Mouse (Mus musculus): ENCODE measurements at regions not wholly inside any gene's neighbourhood (a gene's known extent, or its start where the extent isn't known, plus 50 kb on each side); places are given as distances from the start of the nearest gene placed in this dataset.

- WGBS, result 85% methylated on average over 3 of the region's 3 CpGs
- H3K27me3 ChIP-seq (ENCODE audit: control insufficient read depth, insufficient read depth, low read length), result no peaks in the 10 kb centered on the region
- ATAC-seq (ENCODE audit: low FRiP score, low TSS enrichment), result no peak
- H3K36me3 ChIP-seq (ENCODE audit: control insufficient read depth, insufficient read depth, low read length), result no peaks in the 10 kb centered on the region
- no peak overlapping the region for H3K27ac ChIP-seq (replicated peaks)
- no peaks in the 10 kb centered on the region for H3K9me3 ChIP-seq (ENCODE audit: control insufficient read depth, low read length)
- H3K4me1 ChIP-seq (replicated peaks; ENCODE audit: control insufficient read depth, insufficient read depth), result no peaks in the 10 kb centered on the region
- H3K9ac ChIP-seq (ENCODE audit: low read length), result no peak overlapping the region
- H3K4me2 ChIP-seq (replicated peaks; ENCODE audit: low read depth), result no peak overlapping the region
- no peak overlapping the region for H3K4me3 ChIP-seq (ENCODE audit: low read depth, low read length)
- no peak for TF ChIP-seq CTCF (IDR thresholded peaks at IDR 0.05; ENCODE audit: low read depth)
- no peak for TF ChIP-seq EP300 (optimal IDR thresholded peaks at IDR 0.05)
- no peak for DNase-seq (ENCODE audit: low spot score)
These were observed 430.8 kb downstream of the Col12a1 start for GRCm38 (mm10) chr9:79287849-79288248.

- Histone ChIP-seq H3K9ac (ENCODE audit: low read length) (no peak overlapping the region), H3K27ac (replicated peaks) (no peak overlapping the region), H3K9me3 (ENCODE audit: control insufficient read depth, low read length) (no peaks in the 10 kb centered on the region), H3K4me2 (replicated peaks; ENCODE audit: low read depth) (no peak overlapping the region), H3K4me3 (ENCODE audit: low read depth, low read length) (no peak overlapping the region), H3K27me3 (ENCODE audit: control insufficient read depth, insufficient read depth, low read length) (no peaks in the 10 kb centered on the region), H3K4me1 (replicated peaks; ENCODE audit: control insufficient read depth, insufficient read depth) (no peaks in the 10 kb centered on the region), H3K36me3 (ENCODE audit: control insufficient read depth, insufficient read depth, low read length) (no peaks in the 10 kb centered on the region)
- 80% methylated on average over 3 of the region's 3 CpGs for WGBS
- DNase-seq (ENCODE audit: low spot score) (no peak), ATAC-seq (ENCODE audit: low FRiP score, low TSS enrichment) (no peak)
- TF ChIP-seq EP300 (optimal IDR thresholded peaks at IDR 0.05) (no peak), CTCF (IDR thresholded peaks at IDR 0.05; ENCODE audit: low read depth) (no peak)
These were observed 423.3 kb downstream of the Col12a1 start for GRCm38 (mm10) chr9:79295306-79295705.

- Histone ChIP-seq H3K4me2 (replicated peaks; ENCODE audit: low read depth) (no peak overlapping the region), H3K9ac (ENCODE audit: low read length) (no peak overlapping the region), H3K9me3 (ENCODE audit: control insufficient read depth, low read length) (no peaks in the 10 kb centered on the region), H3K27ac (replicated peaks) (no peak overlapping the region), H3K27me3 (ENCODE audit: control insufficient read depth, insufficient read depth, low read length) (no peaks in the 10 kb centered on the region), H3K4me3 (ENCODE audit: low read depth, low read length) (no peak overlapping the region), H3K36me3 (ENCODE audit: control insufficient read depth, insufficient read depth, low read length) (no peaks in the 10 kb centered on the region), H3K4me1 (replicated peaks; ENCODE audit: control insufficient read depth, insufficient read depth) (no peaks in the 10 kb centered on the region)
- DNase-seq (ENCODE audit: low spot score) (no peak), ATAC-seq (ENCODE audit: low FRiP score, low TSS enrichment) (no peak)
- 72% methylated on average over 3 of the region's 3 CpGs for WGBS
- TF ChIP-seq EP300 (optimal IDR thresholded peaks at IDR 0.05) (no peak), CTCF (IDR thresholded peaks at IDR 0.05; ENCODE audit: low read depth) (no peak)
These were observed 417.1 kb downstream of the Col12a1 start for GRCm38 (mm10) chr9:79301580-79301979.

GRCm38 (mm10) chr9:79310591-79310990 lies 408.0 kb downstream of the Col12a1 start:
- no peak for TF ChIP-seq EP300 (optimal IDR thresholded peaks at IDR 0.05)
- TF ChIP-seq CTCF (IDR thresholded peaks at IDR 0.05; ENCODE audit: low read depth), result no peak
- Histone ChIP-seq H3K4me2 (replicated peaks; ENCODE audit: low read depth) (no peak overlapping the region), H3K36me3 (ENCODE audit: control insufficient read depth, insufficient read depth, low read length) (no peaks in the 10 kb centered on the region), H3K27ac (replicated peaks) (no peak overlapping the region), H3K4me3 (ENCODE audit: low read depth, low read length) (no peak overlapping the region), H3K9ac (ENCODE audit: low read length) (no peak overlapping the region), H3K9me3 (ENCODE audit: control insufficient read depth, low read length) (no peaks in the 10 kb centered on the region), H3K4me1 (replicated peaks; ENCODE audit: control insufficient read depth, insufficient read depth) (no peaks in the 10 kb centered on the region), H3K27me3 (ENCODE audit: control insufficient read depth, insufficient read depth, low read length) (no peaks in the 10 kb centered on the region)
- WGBS, result 33% methylated on average over 3 of the region's 3 CpGs
- DNase-seq (ENCODE audit: low spot score) (no peak), ATAC-seq (ENCODE audit: low FRiP score, low TSS enrichment) (no peak)

- Histone ChIP-seq H3K36me3 (ENCODE audit: control insufficient read depth, insufficient read depth, low read length) (no peaks in the 10 kb centered on the region), H3K9ac (ENCODE audit: low read length) (no peak overlapping the region), H3K4me2 (replicated peaks; ENCODE audit: low read depth) (no peak overlapping the region), H3K4me1 (replicated peaks; ENCODE audit: control insufficient read depth, insufficient read depth) (no peaks in the 10 kb centered on the region), H3K9me3 (ENCODE audit: control insufficient read depth, low read length) (no peaks in the 10 kb centered on the region), H3K27ac (replicated peaks) (no peak overlapping the region), H3K27me3 (ENCODE audit: control insufficient read depth, insufficient read depth, low read length) (no peaks in the 10 kb centered on the region), H3K4me3 (ENCODE audit: low read depth, low read length) (no peak overlapping the region)
- TF ChIP-seq EP300 (optimal IDR thresholded peaks at IDR 0.05), result no peak
- TF ChIP-seq CTCF (IDR thresholded peaks at IDR 0.05; ENCODE audit: low read depth), result no peak
- DNase-seq (ENCODE audit: low spot score) (no peak), ATAC-seq (ENCODE audit: low FRiP score, low TSS enrichment) (no peak)
These were observed 401.2 kb downstream of the Col12a1 start for GRCm38 (mm10) chr9:79317411-79317810.

GRCm38 (mm10) chr9:79346371-79347096 lies 372.1 kb downstream of the Col12a1 start:
- Histone ChIP-seq H3K9ac (ENCODE audit: low read length) (no peak overlapping the region), H3K27me3 (ENCODE audit: control insufficient read depth, insufficient read depth, low read length) (no peaks in the 10 kb centered on the region), H3K4me1 (replicated peaks; ENCODE audit: control insufficient read depth, insufficient read depth) (no peaks in the 10 kb centered on the region), H3K36me3 (ENCODE audit: control insufficient read depth, insufficient read depth, low read length) (no peaks in the 10 kb centered on the region), H3K4me2 (replicated peaks; ENCODE audit: low read depth) (no peak overlapping the region), H3K9me3 (ENCODE audit: control insufficient read depth, low read length) (no peaks in the 10 kb centered on the region), H3K27ac (replicated peaks) (no peak overlapping the region), H3K4me3 (ENCODE audit: low read depth, low read length) (no peak overlapping the region)
- ATAC-seq (ENCODE audit: low FRiP score, low TSS enrichment) (no peak), DNase-seq (ENCODE audit: low spot score) (no peak)
- TF ChIP-seq EP300 (optimal IDR thresholded peaks at IDR 0.05), result no peak
- no peak for TF ChIP-seq CTCF (IDR thresholded peaks at IDR 0.05; ENCODE audit: low read depth)
- 90% methylated on average over 15 of the region's 15 CpGs for WGBS

Measured in stomach, postnatal 0 days (tissue).